Mouse (Mus musculus) small intestine, adult 2 months (tissue): ENCODE measurements around the gene Mnat1.

Source experiments
- CTCF ChIP-seq: fragments of 200-500 bp; IDR thresholded peaks from 2 replicates; pipeline ENCODE4 v1.5.1; 2012; ENCODE audit warnings: low read depth, mild to moderate bottlenecking, control low read depth, inconsistent platforms, low read length, moderate library complexity, mixed read lengths; ENCODE audit not compliant: insufficient replicate concordance, insufficient read length; ENCODE audit errors: extremely low read depth
- POLR2A ChIP-seq: fragments of 200-500 bp; IDR thresholded peaks from 2 replicates; pipeline ENCODE4 v1.6.1; 2012; ENCODE audit warnings: low read depth, mild to moderate bottlenecking, control low read depth, inconsistent platforms, low read length, moderate library complexity

DNA sequence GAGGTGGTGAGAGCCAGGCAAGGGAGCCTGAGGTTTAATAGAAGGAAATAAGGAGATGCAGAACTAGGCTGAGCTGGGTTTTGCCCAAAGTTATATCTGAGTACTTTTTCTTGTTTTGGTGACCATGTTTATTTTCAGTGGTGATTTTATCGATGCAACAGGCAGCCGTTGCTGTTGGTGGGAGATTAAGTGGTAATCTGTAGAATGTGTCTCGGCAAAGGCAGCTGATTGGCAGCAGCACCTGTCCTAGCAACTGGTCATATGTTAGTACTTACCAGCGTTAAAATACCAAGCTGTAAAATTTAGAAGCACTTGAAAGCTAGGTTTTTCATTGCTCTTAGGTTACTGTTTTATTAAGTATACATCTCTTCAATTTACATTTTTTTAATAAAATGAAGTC, 83.5 kb downstream of the Mnat1 start:
- TF ChIP-seq POLR2A: no peak
- no peak for TF ChIP-seq CTCF
